Mouse (Mus musculus) gastrocnemius, adult 18-20 months (tissue): Measurements from ENCODE around the gene Gm13304. TPM values are rescaled to one million over a fixed set of nuclear protein-coding genes. Genes with fewer than 3 reads are reported as not detected.
"Not testable (repeated sequence)": the region's sequence is repeated elsewhere in the genome, so short reads cannot be mapped to it uniquely, and the experiment has no call there.

ENCODE experiments used
- DNase-seq: peaks from one replicate; pipeline ENCODE4 v3.0.0; 2021; ENCODE audit warnings: low spot score
- long read RNA-seq, 2 experiments: library from polyadenylated mRNA; stranded (forward); transcript quantifications; one replicate each; pipeline ENCODE4 v2.0.0; 2021
- total RNA-seq, 2 experiments: library from RNA; stranded (reverse); gene quantifications; 2 replicates each; pipeline ENCODE4 v1.2.3; 2021

Gene Gm13304
- total RNA-seq, result 10 to 100 TPM in 1 of 2 experiments, 1 to 10 TPM in 1; 9.6 to 12.6 TPM
- long read RNA-seq, experiment 1, partial matches to known transcripts, result 1 of 1 reads
- long read RNA-seq, experiment 1, other reads (novel, unspliced or antisense), result 0 of 1 reads
- long read RNA-seq, experiment 2, result 0 reads

DNA sequence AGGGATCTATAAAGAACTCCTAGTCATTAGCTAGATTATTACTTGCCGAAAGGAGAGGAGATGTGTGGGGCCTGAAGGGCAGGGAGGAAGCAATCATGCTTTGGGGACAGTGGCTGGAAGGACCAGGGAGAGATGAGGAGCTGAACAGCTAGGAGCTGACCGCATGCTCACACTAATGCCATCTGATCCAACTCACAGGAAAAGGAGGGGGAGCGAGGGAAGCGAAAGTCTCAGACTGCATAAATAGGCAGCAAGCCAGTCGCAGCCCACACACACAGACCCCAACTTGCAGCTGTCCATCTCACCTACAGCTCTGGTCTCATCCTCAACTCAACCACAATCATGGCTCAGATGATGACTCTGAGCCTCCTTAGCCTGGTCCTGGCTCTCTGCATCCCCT lies at the start of gene Gm13304:
Gm13304 (plus strand) TSS at position 301 of the 400 bp plus-strand sequence.
- not testable (repeated sequence) for DNase-seq

GRCm38 (mm10) chr4:42090907-42091306 lies 23.7 kb upstream of the Gm13304 start, which contains the start of gene Gm3893:
Gm3893 (plus strand) TSS chr4:42091207.
- not testable (repeated sequence) for DNase-seq

GRCm38 (mm10) chr4:42153136-42153535 lies 38.5 kb downstream of the Gm13304 start, which contains the start of gene Gm13306:
Gm13306 (plus strand) TSS chr4:42153436.
- DNase-seq, result not testable (repeated sequence)

Other genes starting within 250 kb of the Gm13304 start
- gene Gm21541, start 211.2 kb upstream of the Gm13304 start, total RNA-seq, result not detected
- gene Gm20878, start 173.2 kb upstream of the Gm13304 start, total RNA-seq, result 1 to 10 TPM in 1 of 2 experiments, under 1 TPM in 1; 0.37 to 1.4 TPM
- not detected for gene Fam205a4, start 148.8 kb upstream of the Gm13304 start, total RNA-seq
- gene Gm21093, start 80.1 kb upstream of the Gm13304 start, total RNA-seq, result not detected
- not detected for gene Gm3893, start 23.6 kb upstream of the Gm13304 start, total RNA-seq
- gene Gm13306, start 38.6 kb downstream of the Gm13304 start, total RNA-seq, result under 1 TPM in 1 of 2 experiments, not detected in 1; 0.64 TPM
- under 1 TPM in 1 of 2 experiments, not detected in 1; 0.62 TPM for gene Gm13305, start 53.8 kb downstream of the Gm13304 start, total RNA-seq
- under 1 TPM; 0.96 to 1.00 TPM for gene Gm10600, start 125.8 kb downstream of the Gm13304 start, total RNA-seq
- gene Ccl21b, start 140.9 kb downstream of the Gm13304 start, total RNA-seq, result not detected
- gene Gm21953, start 179.4 kb downstream of the Gm13304 start, total RNA-seq, result not detected
- gene Fam205a3, start 203.5 kb downstream of the Gm13304 start, total RNA-seq, result under 1 TPM in 1 of 2 experiments, not detected in 1; 0.12 TPM